Mouse (Mus musculus): ENCODE measurements around the gene Chd2. TPM values are rescaled to one million over a fixed set of nuclear protein-coding genes. Genes with fewer than 3 reads are reported as not detected.
A peak's percentile ranks its signal among the peaks of the same experiment; 100 is the strongest.

The Chd2 gene
- total RNA-seq, 2 experiments from 2014 or later, result 47.7 to 50.3 TPM

DNA sequence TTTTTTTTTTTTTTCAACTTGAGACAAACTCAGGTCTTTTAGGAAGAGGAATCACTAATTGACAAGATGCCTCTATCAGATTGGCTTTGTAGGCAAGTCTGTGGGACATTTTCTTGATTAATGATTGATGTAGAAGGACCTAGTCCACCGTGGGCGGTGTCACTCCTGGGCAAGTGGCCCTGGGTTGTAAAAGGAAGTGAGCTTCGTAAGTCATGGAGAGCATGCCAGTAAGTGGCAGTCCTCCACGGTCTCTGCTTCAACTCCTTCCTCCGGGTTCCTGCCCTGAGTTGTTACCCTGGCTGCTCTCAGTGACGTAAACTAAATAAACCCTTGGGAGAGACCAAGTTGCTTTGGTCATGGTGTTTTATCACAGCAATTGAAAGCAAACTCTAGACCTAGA lies 22.5 kb upstream of the Chd2 start:
- DNase-seq (ENCODE audit: low spot score in 2 of 2), result no peak

- DNase-seq (ENCODE audit: low spot score in 2 of 2), result no peak
Observed at GRCm38 (mm10) chr7:73561492-73562055, 19.9 kb upstream of the Chd2 start.

DNA sequence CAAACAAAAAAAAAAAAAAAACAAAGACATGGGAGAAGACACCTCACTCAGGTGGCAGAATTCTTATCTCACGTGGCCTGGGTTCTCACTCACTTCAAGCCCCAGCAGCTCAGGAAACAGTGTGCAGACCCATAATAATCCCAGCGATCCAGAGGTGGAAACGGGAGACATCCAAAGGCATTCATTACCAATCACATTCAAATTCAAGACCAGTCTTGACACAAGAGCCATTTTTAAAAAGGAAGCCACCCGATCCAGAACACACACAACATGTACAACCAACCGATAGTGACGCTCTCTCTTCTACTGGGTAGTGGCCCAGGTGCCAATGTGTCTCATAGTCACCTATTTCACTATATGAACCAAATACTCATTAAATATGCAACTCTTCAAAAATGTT lies 19.2 kb upstream of the Chd2 start:
- no peak for DNase-seq (ENCODE audit: low spot score in 2 of 2)

- no peak for DNase-seq (ENCODE audit: low spot score in 2 of 2)
Observed at GRCm38 (mm10) chr7:73559853-73560190, 18.2 kb upstream of the Chd2 start.

- DNase-seq (ENCODE audit: low spot score in 2 of 2), result no peak
Observed at GRCm38 (mm10) chr7:73559170-73559852, 17.7 kb upstream of the Chd2 start.

DNA sequence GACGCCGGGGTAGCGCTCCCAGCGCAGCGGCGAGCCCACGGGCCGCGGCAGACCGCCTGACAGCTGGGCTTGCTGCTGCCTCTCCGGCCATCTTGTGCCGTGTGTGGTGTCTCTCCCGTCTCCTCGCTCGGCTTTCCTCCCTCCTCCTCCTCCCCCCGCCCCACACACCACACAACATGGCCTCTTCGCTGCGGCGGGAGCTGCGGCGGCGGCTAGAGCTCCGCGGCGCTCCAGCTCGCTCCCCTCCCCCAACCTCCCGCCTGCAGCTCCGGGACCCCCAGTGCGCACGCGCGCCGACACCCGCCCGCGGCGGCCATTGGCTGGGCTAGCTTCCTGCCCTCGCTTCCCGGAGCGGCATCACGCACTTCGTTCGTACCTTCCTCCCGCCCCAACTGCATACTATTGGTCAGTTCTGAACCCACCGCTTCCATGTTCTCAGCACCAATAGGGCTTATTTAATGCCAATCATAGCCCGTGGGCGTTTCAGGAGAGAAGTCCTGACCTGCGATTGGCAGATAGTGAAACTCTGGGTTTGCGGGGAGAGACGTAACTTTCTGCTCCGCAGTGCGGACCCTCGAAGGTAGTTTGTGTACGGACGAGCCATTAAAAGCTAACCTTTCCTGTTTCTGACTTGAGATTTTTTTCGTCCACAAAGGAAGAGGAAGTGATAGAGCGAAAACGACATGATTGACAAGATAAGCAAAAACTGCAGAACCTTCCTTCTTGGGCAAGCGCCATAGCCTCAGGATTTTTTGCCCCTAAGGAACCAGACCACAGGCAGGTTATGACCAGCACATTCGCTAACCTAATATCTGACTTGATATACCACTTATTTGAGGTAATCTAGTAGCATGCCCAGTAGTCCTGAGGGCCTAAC lies 16.9 kb upstream of the Chd2 start:
- DNase-seq (ENCODE audit: low spot score in 2 of 2), result peak; percentile 98 to 99

DNA sequence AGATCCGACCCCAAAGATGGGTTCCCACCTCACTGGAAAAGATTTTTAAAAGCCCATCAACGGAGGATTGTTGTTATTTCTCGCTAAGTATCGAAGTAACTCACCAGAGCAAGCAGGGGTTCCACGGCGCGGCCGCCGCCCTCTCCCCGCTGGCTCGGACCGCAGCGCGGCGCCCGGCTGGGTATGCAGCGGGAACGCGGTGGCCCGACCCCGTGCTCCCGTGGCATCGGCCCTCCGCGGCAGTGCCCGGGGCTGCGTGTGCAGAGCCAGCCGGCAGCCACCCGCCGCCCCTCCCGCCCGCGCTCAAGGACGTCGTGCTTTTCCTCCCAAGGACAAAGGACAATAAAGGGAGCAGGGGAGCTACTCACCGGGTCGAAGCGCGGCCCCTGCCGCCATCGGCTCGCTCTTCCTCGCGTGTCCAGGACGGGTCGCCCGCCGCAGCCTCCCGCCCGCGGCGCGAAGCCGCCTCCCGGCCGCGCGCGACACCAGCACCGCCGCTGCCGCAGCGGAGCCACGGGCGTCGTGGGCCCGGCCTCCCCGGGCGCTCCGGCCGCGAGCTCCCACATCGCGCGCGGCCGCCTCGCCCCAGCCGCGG lies 16.1 kb upstream of the Chd2 start:
- peak; percentile 53 to 61 for DNase-seq (ENCODE audit: low spot score in 2 of 2)

DNA sequence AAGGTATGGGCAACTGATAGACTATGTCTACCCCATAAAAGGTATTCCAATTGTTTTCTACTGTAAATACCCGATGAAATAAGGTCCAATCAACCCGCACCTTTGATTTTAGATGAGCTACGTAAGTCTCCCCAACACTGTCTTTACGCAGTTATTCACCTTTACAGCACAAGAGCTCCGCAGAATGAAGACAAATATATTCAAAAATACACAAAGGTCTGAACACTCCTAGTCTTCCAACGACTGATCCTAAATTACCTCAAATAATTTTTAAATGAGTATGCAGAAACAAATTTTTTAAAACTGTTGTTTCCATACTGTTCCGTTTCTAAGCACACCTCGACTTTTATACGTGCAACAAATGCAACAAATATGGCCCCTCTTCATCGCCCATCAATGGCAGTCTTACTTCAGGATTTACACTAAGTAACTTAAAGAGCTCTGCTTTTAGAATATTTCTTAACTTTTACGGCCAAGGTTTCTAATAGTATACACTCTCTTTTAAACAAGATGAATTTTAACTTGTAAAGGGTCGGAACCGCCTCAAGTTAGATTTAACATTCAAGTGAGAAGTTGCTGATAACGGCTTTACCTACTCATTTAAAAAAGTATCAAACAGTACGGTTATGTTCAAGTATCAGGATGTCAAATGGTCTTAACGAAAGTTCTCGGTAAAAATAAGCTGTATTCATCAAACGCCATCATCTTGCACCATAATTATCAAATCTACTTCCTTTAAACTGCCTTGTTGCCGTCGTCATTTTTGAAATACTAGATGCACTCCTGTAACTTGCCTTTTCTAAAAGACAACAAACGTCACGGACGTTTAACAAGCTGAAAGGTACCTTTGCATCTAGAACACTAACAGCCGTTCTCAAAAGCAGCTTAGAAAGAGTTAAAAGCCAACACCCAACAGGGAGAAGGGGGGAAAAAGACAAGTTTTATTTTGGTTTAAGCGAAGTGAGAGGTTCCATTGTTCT lies 15.3 kb upstream of the Chd2 start:
- DNase-seq (ENCODE audit: low spot score in 2 of 2), result no peak

DNA sequence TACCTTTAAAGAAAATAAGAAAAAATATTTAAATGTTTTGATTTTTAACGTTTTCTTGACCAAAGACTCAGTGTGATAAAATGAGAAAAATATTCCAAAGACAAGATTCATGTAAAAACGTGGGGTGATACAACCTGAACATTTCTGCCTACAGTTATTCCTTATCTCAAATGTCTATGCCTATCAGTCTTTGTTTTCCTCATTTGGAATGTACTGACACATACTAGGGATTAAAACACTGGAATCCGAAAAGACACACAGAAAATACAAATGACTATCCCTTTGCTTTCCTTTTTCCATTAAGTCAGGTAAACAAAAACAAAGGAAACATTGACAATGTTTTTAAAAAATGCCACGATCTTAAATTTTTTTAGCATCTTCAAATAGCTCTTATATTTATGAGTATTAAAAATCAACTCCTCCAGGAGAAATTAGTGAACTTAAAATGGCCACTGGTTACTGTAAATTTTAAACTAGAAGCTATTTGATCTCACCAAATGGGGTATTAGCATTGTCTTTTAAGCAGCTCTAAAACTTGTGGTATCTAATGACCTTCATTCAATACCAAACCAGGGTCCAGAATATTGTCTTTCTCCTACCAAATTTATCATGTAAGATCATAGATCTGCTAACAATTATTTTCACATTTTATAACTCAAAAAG lies 14.4 kb upstream of the Chd2 start:
- no peak for DNase-seq (ENCODE audit: low spot score in 2 of 2)

- no peak for DNase-seq (ENCODE audit: low spot score in 2 of 2)
Observed at GRCm38 (mm10) chr7:73554849-73555248, 13.2 kb upstream of the Chd2 start.

GRCm38 (mm10) chr7:73553160-73553559 lies 11.5 kb upstream of the Chd2 start:
- no peak for DNase-seq (ENCODE audit: low spot score in 2 of 2)

GRCm38 (mm10) chr7:73552054-73552750 lies 10.6 kb upstream of the Chd2 start:
- DNase-seq (ENCODE audit: low spot score in 2 of 2), result no peak

DNA sequence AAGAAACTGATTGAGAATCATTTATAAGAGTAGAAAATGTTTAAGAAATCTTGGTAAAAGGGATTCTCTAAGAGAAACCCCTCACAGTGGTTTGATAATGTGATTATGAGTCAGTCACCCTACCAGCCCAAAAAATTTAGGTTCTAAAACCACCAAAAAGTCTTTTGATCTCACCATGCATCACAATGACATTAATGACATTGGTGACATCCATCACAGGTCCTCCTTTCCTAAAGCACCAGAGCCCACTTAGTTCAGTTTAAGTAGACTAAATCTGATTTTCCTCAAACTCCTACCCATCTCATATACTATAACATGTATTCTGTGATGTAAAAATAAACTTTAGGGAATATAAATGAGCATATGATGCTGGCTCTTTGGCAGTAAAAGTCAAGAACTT lies 9.7 kb upstream of the Chd2 start:
- DNase-seq (ENCODE audit: low spot score in 2 of 2), result no peak

DNA sequence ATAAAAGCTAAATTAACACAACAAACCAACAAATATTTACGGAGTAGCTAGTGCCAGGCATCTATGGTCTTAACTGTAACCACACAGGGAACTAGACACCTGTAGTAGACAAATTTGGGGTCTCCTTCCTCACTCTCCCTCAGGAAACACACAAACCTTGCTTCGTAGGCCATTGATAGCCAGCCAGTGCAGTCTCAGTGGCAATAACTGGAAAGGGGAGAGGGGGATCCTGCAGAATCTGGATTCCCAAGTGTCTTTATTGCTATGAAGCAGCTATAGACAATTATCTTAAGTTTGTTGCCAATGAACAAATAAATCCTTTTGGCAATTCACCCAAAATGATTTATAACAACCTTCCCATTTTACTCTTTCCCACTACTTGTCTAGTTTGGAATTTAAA lies 6.4 kb upstream of the Chd2 start:
- DNase-seq (ENCODE audit: low spot score in 2 of 2), result no peak

- no peak for DNase-seq (ENCODE audit: low spot score in 2 of 2)
Observed at GRCm38 (mm10) chr7:73546561-73547510, 5.2 kb upstream of the Chd2 start.

- DNase-seq (ENCODE audit: low spot score in 2 of 2), result no peak
Observed at GRCm38 (mm10) chr7:73545004-73545403, 3.4 kb upstream of the Chd2 start.

DNA sequence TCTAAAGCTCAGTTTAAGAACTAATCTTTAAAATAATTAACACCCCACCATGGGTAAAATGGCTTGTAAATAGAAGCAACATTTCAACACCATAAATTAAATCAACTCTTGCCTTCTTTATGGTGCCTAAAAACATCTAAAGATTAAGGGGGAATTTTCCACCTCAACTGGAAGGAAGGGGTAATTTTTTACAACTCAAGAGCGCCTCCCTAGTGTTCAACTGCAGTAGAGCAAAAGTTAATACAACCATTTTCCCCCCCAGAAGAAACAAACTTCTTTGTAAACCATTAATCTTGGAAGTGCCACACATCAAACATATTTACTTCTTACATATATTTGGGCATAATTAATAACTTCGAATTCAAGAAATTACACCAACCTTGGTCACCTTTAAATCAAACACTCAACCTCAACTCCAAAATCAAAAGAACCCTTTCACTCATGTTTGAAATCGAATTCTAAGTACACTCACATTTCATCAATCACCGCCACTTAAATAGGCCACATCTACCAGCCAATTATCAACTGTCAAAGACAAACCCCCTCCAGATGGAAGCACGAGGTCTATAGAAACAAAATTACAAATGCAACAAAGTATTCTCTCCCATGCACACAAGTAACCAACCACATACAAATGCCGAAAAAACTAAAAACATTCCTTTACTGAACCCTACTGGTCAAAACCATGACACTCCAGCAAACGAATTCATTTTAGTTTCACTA lies 662 bp upstream of the Chd2 start:
- DNase-seq (ENCODE audit: low spot score in 2 of 2), result no peak

DNA sequence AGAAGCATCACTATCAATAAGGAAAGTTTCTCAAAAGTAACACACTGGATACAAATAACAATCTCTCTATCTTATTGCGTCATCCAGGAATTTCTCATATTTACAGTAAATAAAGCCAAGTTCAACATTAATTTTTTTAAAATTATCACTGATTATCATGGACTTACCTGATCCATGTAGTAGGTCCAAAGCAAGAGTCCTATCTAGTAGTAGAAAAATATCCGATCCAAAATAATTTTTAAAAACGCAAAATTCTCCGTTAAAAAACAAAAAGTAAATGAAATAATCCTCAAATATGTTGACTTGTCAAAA lies 595 bp downstream of the Chd2 start:
- DNase-seq (ENCODE audit: low spot score in 2 of 2), result no peak
